Mouse (Mus musculus) stomach, embryonic 14.5 days (tissue): ENCODE measurements around the gene Klhdc8b. TPM values are rescaled to one million over a fixed set of nuclear protein-coding genes. Genes with fewer than 3 reads are reported as not detected.

Experiments
- ATAC-seq: fragments of 200-750 bp; cut with Nextera tagmentation; 2 replicates; pipeline ENCODE4 v1.8.0; 2017; ENCODE audit warnings: low read depth, moderate TSS enrichment; ENCODE audit not compliant: insufficient number of reproducible peaks, insufficient read depth, low FRiP score
- H3K27ac ChIP-seq: fragments of 300-500 bp; sonication (generic); 2 replicates; pipeline ENCODE4 v1.5.1; 2014; ENCODE audit warnings: mild to moderate bottlenecking, low read length, moderate library complexity, mixed read lengths
- H3K27me3 ChIP-seq: fragments of 300-500 bp; sonication (generic); 2 replicates; pipeline ENCODE4 v1.6.1; 2014; ENCODE audit warnings: low read length, control low read depth, mixed read lengths; ENCODE audit not compliant: control insufficient read depth, insufficient read depth
- H3K36me3 ChIP-seq: fragments of 300-500 bp; sonication (generic); 2 replicates; pipeline ENCODE4 v1.6.1; 2014; ENCODE audit warnings: mild to moderate bottlenecking, control low read depth, low read length, moderate library complexity, mixed read lengths; ENCODE audit not compliant: control insufficient read depth, insufficient read depth
- H3K4me1 ChIP-seq: fragments of 300-500 bp; sonication (generic); 2 replicates; pipeline ENCODE4 v1.6.1; 2014; ENCODE audit warnings: low read length, control low read depth, mixed read lengths; ENCODE audit not compliant: control insufficient read depth, insufficient read depth
- H3K4me2 ChIP-seq: fragments of 300-500 bp; sonication (generic); replicated peaks from 2 replicates; pipeline ENCODE4 v1.6.1; 2014; ENCODE audit warnings: low read depth, low read length, control low read depth
- H3K4me3 ChIP-seq: fragments of 300-500 bp; sonication (generic); 2 replicates; pipeline ENCODE4 v1.5.1; 2014; ENCODE audit warnings: low read depth, low read length, control low read depth
- H3K9ac ChIP-seq: fragments of 300-500 bp; sonication (generic); replicated peaks from 2 replicates; pipeline ENCODE4 v1.6.1; 2014; ENCODE audit warnings: low read depth, mild to moderate bottlenecking, control low read depth, low read length, moderate library complexity, mixed read lengths
- H3K9me3 ChIP-seq: fragments of 300-500 bp; sonication (generic); 2 replicates; pipeline ENCODE4 v1.6.1; 2016; ENCODE audit warnings: low read depth, low read length, control low read depth; ENCODE audit not compliant: control insufficient read depth
- WGBS: fragments of 180-500 bp; shearing (Covaris S2); extraction: QIAGEN DNeasy Blood & Tissue Kit; methylation state at CpG from one replicate; pipeline ENCODE4 v1.1.7; 2014; 5-methylcytosine and 5-hydroxymethylcytosine counted together
- polyA plus RNA-seq: library from polyadenylated mRNA; unstranded; fragments of >200 nt; fragmentation: Nextera tagmentation; extraction: Ambion mirVana; gene quantifications from 2 replicates; pipeline ENCODE4 v1.2.1, GENCODE M21; 2014

Gene Klhdc8b
- polyA plus RNA-seq, 1 experiment from 2014 or later = 64.9 TPM

DNA sequence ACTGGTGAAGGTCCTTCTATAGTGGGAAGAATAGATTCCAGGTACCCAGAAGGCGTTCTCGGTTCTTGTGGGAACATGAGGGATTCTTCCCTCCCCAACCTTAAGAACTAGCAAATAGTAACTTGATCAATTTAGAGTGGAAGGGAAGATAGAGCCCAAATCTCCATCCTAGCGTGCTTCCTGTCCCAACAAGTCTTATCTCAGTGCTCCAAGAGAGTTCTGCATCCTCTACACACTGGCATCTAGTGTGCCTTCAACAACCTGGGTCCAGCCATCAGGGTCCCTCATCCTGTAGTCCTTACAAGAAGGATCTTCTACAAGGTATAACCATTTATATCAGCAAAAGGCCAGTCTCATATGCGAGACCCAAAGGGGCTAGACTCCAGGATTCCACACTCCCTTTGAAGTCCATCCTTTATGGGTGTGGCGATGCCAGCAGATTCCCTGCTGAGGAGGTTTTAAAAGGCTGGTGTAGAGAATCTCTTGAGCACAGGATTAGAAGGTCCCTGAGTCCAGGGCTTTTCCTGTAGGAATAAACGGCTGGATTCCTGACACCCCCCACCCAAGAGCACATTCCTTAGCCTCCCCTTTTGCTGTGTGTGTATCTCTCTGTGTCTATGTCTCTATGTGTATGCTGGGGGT, 9.7 kb downstream of the Klhdc8b start:
- WGBS = 48% methylated on average over 6 of the region's 6 CpGs
- peak overlapping the region; percentile 84 for H3K27ac ChIP-seq
- peak overlapping the region; percentile 50 for H3K4me3 ChIP-seq
- peaks cover 30% of the 10 kb centered on the region for H3K4me1 ChIP-seq
- H3K4me2 ChIP-seq = peak overlapping the region; percentile 52
- peak overlapping the region; percentile 31 for H3K9ac ChIP-seq
- no peak for ATAC-seq
- H3K9me3 ChIP-seq = no peaks in the 10 kb centered on the region
- H3K27me3 ChIP-seq = no peaks in the 10 kb centered on the region
- peaks cover 7% of the 10 kb centered on the region; the same call in 1 of the 2 replicates for H3K36me3 ChIP-seq

DNA sequence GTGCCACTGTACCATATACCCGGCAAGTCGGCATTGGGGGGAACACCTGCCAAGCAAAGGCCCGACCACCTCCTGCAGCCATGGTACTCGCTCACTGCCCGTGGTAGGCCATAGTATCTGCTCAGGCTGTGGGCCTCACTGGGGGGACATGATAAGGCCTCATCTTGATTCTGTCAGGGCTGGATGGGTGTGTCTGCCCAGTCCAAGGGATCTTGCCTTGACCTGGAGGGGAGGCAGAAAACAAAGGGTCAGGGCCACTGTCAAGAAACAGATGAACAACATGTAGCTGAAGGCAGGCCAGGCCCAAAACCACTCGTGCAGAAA, 10.2 kb downstream of the Klhdc8b start:
- Histone ChIP-seq H3K9ac (no peak overlapping the region), H3K27me3 (no peaks in the 10 kb centered on the region), H3K9me3 (no peaks in the 10 kb centered on the region), H3K36me3 (peaks cover 7% of the 10 kb centered on the region; the same call in 1 of the 2 replicates), H3K27ac (peak overlapping the region; percentile 56; the same call in 1 of the 2 replicates), H3K4me2 (peak overlapping the region; percentile 52), H3K4me3 (peak overlapping the region; percentile 18), H3K4me1 (peaks cover 30% of the 10 kb centered on the region)
- WGBS = 79% methylated on average over 6 of the region's 6 CpGs
- ATAC-seq = no peak

DNA sequence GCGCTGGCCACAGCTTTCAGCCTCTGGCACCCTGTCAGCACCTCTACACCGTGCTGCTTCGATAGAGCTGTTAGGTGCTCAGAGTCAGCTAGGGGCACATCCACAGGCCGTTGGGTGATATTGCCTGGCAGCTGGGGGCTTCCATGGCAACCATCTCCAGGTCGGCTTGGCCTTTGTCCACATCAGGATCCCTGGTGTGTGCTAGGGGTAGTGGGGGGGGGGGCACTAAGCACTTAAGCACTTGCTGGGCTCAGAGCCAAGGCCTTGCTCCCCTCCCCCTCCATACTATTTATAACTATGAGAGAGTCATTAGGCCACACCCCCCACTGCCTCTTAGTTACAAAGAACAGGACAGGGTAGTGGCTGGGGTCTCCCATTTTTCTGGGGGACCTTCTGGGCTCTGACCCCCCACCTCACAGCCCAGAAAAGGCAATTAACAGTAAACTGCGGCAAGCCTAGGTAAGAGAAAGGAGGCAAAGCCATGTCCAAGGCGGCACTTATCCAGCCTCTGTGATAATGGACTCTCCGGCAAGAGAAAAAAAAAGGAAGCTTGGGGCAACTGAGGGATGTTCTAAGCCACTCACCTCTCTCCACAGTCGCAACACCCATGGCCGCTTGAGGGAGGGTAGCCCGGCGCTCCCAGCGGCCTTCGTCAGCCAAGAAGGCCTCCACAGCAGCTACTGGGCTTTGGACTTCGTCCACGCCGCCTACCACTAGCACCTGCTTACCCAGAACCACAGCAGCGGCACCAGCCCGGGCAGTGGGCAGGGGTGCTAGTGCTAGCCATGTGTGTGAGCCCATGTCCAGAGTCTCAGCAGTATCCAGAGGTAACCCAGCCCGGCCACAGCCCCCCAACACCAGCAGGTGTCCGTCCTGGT, 10.8 kb downstream of the Klhdc8b start:
- Histone ChIP-seq H3K36me3 (peaks cover 7% of the 10 kb centered on the region; the same call in 1 of the 2 replicates), H3K9me3 (no peaks in the 10 kb centered on the region), H3K9ac (peak overlapping the region; percentile 10; the same call in 1 of the 2 replicates), H3K4me2 (peak overlapping the region; percentile 52), H3K4me3 (peak overlapping the region; percentile 18), H3K4me1 (peaks cover 30% of the 10 kb centered on the region), H3K27ac (peak overlapping the region; percentile 56; the same call in 1 of the 2 replicates), H3K27me3 (no peaks in the 10 kb centered on the region)
- ATAC-seq = peak; percentile 39
- WGBS = 54% methylated on average over 21 of the region's 21 CpGs

DNA sequence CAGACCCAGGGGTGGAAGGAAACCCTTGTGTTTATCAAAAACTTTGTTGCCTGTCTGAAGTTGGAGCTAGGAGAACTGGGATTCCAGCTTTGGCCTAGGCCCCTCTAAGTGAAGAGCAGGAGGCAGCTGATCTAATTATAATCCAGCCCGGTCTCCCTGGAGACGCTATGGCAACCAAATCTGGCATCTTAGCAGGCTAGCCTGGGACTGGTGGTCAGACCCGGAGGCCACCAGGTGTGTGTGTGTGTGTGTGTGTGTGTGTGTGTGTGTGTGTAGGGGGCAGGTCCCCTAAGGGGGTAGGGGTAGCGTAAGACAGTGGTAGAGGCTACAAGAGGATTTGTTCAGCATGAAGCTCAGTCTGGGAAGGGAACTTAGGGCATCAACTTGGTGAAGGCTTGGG, 11.5 kb downstream of the Klhdc8b start:
- no peak for ATAC-seq
- peak overlapping the region; percentile 52 for H3K4me2 ChIP-seq
- H3K4me1 ChIP-seq = peaks cover 30% of the 10 kb centered on the region
- H3K27ac ChIP-seq = peak overlapping the region; percentile 56; the same call in 1 of the 2 replicates
- peaks cover 7% of the 10 kb centered on the region; the same call in 1 of the 2 replicates for H3K36me3 ChIP-seq
- no peaks in the 10 kb centered on the region for H3K27me3 ChIP-seq
- WGBS = 41% methylated on average over 4 of the region's 4 CpGs
- H3K4me3 ChIP-seq = 0 out of 2 replicates have a peak overlapping the region, but pooled peaks have one; percentile 1
- H3K9ac ChIP-seq = no peak overlapping the region
- H3K9me3 ChIP-seq = no peaks in the 10 kb centered on the region

DNA sequence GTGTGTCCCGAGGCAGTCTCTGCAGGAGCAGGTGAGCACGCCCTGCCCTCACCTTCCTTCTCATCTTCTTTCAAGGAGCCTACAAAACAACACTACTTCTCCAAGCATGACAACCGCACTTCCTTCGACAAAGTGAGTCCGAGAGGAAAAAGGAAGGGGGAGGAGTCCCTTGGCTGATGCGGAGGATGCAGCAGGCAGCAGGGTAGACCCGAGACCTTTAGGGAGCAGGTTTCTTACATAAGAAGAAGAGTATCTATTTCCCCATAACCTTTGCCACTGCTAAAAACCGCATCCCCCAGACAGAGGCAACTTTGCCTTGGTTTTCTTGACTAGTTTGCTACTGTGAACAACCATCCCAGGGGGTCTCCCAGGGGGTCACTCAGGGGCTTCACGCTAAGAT, 16.3 kb downstream of the Klhdc8b start:
- Histone ChIP-seq H3K9me3 (no peaks in the 10 kb centered on the region), H3K4me1 (peaks cover 9% of the 10 kb centered on the region), H3K27me3 (no peaks in the 10 kb centered on the region), H3K4me2 (no peak overlapping the region), H3K4me3 (no peak overlapping the region), H3K27ac (no peak overlapping the region), H3K36me3 (peaks cover 7% of the 10 kb centered on the region; the same call in 1 of the 2 replicates), H3K9ac (no peak overlapping the region)
- WGBS = 59% methylated on average over 9 of the region's 9 CpGs
- ATAC-seq = no peak

DNA sequence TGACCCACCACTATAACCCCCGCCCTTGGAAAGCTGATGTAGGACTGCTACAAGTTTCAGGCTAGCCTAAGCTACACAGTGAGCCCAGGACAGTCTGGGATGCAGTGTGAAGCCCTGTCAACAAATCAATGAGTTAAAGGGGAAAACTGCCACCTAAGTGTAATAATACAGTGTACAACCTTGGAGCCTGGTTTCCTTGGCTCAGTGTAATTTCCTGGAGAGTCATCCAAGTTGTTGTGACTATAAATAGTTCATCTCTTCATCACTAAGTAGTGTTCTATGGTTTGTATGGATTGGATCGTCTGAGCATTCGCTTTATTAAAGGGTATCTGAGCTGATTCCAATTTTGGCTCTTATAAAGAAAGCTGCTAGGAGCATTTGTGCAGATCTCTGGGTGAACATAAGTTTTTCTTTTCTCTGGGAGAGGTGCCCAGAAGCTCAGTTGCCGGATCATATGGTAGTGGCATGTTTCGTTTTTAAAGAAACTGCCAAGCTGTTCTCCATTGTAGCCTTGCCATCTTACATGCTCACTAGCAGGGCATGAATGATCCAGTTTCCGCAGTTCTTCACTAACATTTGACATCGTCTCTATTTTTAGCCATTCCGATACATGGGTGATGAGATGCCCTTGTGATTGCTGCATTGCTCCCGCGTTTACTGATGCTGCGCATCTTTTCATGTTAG, 20.0 kb downstream of the Klhdc8b start:
- H3K27me3 ChIP-seq = no peaks in the 10 kb centered on the region
- no peaks in the 10 kb centered on the region for H3K36me3 ChIP-seq
- H3K4me2 ChIP-seq = no peak overlapping the region
- no peak overlapping the region for H3K9ac ChIP-seq
- H3K4me1 ChIP-seq = no peaks in the 10 kb centered on the region
- no peak for ATAC-seq
- 88% methylated on average over 11 of the region's 11 CpGs for WGBS
- no peak overlapping the region for H3K4me3 ChIP-seq
- H3K9me3 ChIP-seq = no peaks in the 10 kb centered on the region
- H3K27ac ChIP-seq = no peak overlapping the region

DNA sequence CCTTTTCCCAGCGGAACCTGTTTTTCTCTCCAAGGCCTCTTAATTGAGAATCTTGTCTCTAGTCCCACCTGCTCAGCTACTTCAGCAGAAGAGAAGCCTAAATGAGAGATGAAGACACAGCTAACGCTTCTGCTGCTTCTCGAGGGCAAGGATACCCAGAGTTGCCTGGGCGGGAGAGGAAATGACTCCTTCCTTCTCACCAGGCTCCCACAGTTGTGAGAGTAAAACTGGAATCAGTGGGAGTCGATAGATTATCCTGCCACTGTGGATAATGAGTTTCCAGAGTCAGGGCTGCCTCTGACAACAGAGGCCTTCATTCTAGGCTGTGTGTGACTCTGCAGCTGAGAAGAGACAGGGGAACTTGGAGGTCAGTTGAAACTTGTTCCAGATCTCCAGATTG, 20.9 kb downstream of the Klhdc8b start:
- WGBS = 70% methylated on average over 5 of the region's 5 CpGs
- no peaks in the 10 kb centered on the region for H3K4me1 ChIP-seq
- no peak overlapping the region for H3K27ac ChIP-seq

DNA sequence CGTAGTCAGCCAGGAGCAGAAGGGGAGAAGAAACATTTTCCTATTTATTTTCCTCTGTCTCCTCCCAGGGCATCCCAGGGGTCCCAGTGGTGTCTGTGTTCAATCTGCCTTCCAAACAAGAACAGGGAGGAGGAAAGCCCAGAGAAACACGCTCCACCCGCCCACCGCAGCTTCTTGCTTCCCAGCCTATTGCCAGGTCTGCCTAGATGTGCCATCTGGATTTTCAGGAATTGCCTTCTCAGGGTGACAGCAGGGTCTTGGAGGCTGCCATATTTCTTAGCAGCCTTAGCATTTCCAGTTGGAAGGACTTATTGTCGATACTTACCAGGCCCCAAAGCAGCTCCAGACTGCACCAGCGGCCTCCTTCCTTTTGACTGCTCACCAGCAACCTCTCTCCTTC, 22.2 kb downstream of the Klhdc8b start:
- Histone ChIP-seq H3K4me1 (no peaks in the 10 kb centered on the region), H3K4me3 (no peak overlapping the region), H3K4me2 (no peak overlapping the region), H3K27me3 (no peaks in the 10 kb centered on the region), H3K9me3 (no peaks in the 10 kb centered on the region), H3K27ac (no peak overlapping the region), H3K9ac (no peak overlapping the region), H3K36me3 (no peaks in the 10 kb centered on the region)
- WGBS = 77% methylated on average over 6 of the region's 6 CpGs
- ATAC-seq = no peak

More for the DNA sequence above, 20.9 kb downstream of the Klhdc8b start:
- Histone ChIP-seq H3K27me3 (no peaks in the 10 kb centered on the region), H3K4me2 (no peak overlapping the region), H3K36me3 (no peaks in the 10 kb centered on the region), H3K4me3 (no peak overlapping the region), H3K9me3 (no peaks in the 10 kb centered on the region), H3K9ac (no peak overlapping the region)
- no peak for ATAC-seq
